Mouse (Mus musculus) heart, postnatal 0 days (tissue): Measurements from ENCODE around the gene Rrbp1.

ENCODE experiments used
- CTCF ChIP-seq: IDR thresholded peaks from 2 replicates; pipeline ENCODE4 v1.5.1; 2016; ENCODE audit warnings: antibody characterized with exemption, control low read depth, low read depth
- EP300 ChIP-seq: IDR thresholded peaks from 2 replicates; pipeline ENCODE4 v1.6.1; 2016; ENCODE audit warnings: antibody characterized with exemption, low read depth

DNA sequence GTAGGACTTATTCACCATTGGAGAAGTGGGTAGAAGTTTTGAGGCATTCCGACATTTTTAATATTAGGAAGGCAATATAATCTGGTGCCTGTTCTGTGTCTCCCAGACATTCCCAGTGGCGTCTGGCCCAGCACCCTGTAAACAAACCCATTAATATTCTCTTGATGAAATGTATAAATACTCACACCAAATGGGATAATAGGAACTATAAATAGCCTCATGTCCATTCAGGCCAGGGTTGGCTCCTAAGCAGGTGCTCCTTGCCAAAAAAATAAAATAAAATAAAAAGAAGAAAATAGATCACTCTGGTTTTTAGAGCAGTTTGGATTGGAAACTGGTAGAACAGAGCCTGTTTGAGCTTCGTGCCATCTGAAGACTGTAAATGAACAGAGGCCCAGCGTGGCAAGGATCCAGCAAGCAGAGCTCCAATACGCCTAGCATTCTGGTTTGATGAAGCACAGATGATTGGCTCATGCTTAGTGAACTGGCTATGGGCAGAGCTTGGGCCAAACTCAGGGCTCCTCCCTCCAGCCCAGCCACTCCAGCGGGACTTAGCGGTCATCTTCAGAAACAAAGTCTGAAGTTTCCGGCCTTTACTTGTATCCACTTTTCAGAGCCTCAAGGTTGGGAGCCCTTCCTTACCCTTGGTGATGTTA lies 41.5 kb upstream of the Rrbp1 start:
- TF ChIP-seq CTCF (no peak), EP300 (no peak)
